Mouse (Mus musculus) cerebellum, adult (tissue): ENCODE measurements at regions not wholly inside any gene's neighbourhood (a gene's known extent, or its start where the extent isn't known, plus 50 kb on each side); places are given as distances from the start of the nearest gene placed in this dataset.

Source experiments
- ATAC-seq: cut with Nextera tagmentation; 2 replicates; pipeline ENCODE4 v1.9.2; 2017; ENCODE audit warnings: mild to moderate bottlenecking, moderate library complexity, mixed read lengths; ENCODE audit not compliant: insufficient number of reproducible peaks, low FRiP score, low TSS enrichment

GRCm38 (mm10) chr8:5800594-5800993 is 695.4 kb upstream of the Slc10a2 start:
- ATAC-seq: no peak

GRCm38 (mm10) chr8:5756366-5756765 is 651.2 kb upstream of the Slc10a2 start:
- no peak for ATAC-seq

- ATAC-seq: peak; percentile 66; the same call in 1 of the 2 replicates
These were observed 634.4 kb upstream of the Slc10a2 start for GRCm38 (mm10) chr8:5739503-5739902.

- ATAC-seq: no peak
These were observed 622.3 kb upstream of the Slc10a2 start for GRCm38 (mm10) chr8:5727416-5727815.

GRCm38 (mm10) chr8:5687999-5688398 is 582.8 kb upstream of the Slc10a2 start:
- no peak for ATAC-seq

- ATAC-seq: peak; percentile 45; the same call in 1 of the 2 replicates
These were observed 569.8 kb upstream of the Slc10a2 start for GRCm38 (mm10) chr8:5674971-5675370.
